Comparison of ENCODE assay signal across 14 mouse cellular contexts in genomic region chr19:44303502-44303901, GRCm38 (mm10). TPM values are rescaled to one million over a fixed set of nuclear protein-coding genes. Genes with fewer than 3 reads are reported as not detected.
DNase-seq lines count a peak whose midpoint lies in the region; ATAC-seq and TF ChIP-seq lines count a peak whose summit lies in the region.
"Had no signal": no experiment of that assay in that cellular context is flagged by ENCODE, and none has a peak within 500 bp of the region (broad histone marks: within the 10 kb centered on the region; RNA-seq: fewer than 3 reads in every experiment).

No protein-coding gene starts in this region.

- peaks cover 99% of the 10 kb centered on the region for H3K36me3 ChIP-seq in heart, embryonic 13.5 days
- H3K36me3 ChIP-seq in lung, postnatal 0 days (ENCODE audit: insufficient read depth, low read length) = peaks cover 68% of the 10 kb centered on the region
- peaks cover 98% of the 10 kb centered on the region for H3K36me3 ChIP-seq in embryonic facial prominence, embryonic 14.5 days (ENCODE audit: control insufficient read depth, insufficient read depth, low read length)
- H3K36me3 ChIP-seq in neural tube, embryonic 15.5 days = peaks cover 93% of the 10 kb centered on the region

- no peak for ATAC-seq in heart, embryonic 13.5 days (ENCODE audit: extremely low read depth, insufficient number of reproducible peaks, low FRiP score, low TSS enrichment)
- ATAC-seq in lung, postnatal 0 days = no peak
- no peak for ATAC-seq in embryonic facial prominence, embryonic 14.5 days (ENCODE audit: low read depth)
- ATAC-seq in neural tube, embryonic 15.5 days (ENCODE audit: low FRiP score) = no peak
- ATAC-seq: liver, embryonic 12.5 days had no signal

- H3K9ac ChIP-seq in heart, embryonic 13.5 days = no peak overlapping the region
- no peak overlapping the region for H3K9ac ChIP-seq in lung, postnatal 0 days (replicated peaks; ENCODE audit: low read depth)
- no peak overlapping the region for H3K9ac ChIP-seq in embryonic facial prominence, embryonic 14.5 days (ENCODE audit: low read depth, low read length)
- no peak overlapping the region for H3K9ac ChIP-seq in neural tube, embryonic 15.5 days (replicated peaks)
- H3K9ac ChIP-seq: liver, embryonic 12.5 days had no signal

- 0 out of 2 replicates have a peak, but pooled peaks have one; percentile 8 for TF ChIP-seq EP300 in lung, postnatal 0 days (IDR thresholded peaks at IDR 0.05)

- no peak for TF ChIP-seq CTCF in lung, postnatal 0 days (IDR thresholded peaks at IDR 0.05)

- H3K4me3 ChIP-seq in heart, embryonic 13.5 days = no peak overlapping the region
- H3K4me3 ChIP-seq in lung, postnatal 0 days (ENCODE audit: low read depth, low read length) = no peak overlapping the region
- H3K4me3 ChIP-seq in embryonic facial prominence, embryonic 14.5 days (ENCODE audit: low read depth, low read length) = no peak overlapping the region
- H3K4me3 ChIP-seq in neural tube, embryonic 15.5 days (replicated peaks) = no peak overlapping the region
- H3K4me3 ChIP-seq: liver, embryonic 12.5 days had no signal

- H3K4me2 ChIP-seq in heart, embryonic 13.5 days = no peak overlapping the region
- no peak overlapping the region for H3K4me2 ChIP-seq in lung, postnatal 0 days (replicated peaks; ENCODE audit: low read depth, low read length)
- H3K4me2 ChIP-seq in embryonic facial prominence, embryonic 14.5 days (ENCODE audit: low read depth, low read length) = no peak overlapping the region
- H3K4me2 ChIP-seq in neural tube, embryonic 15.5 days = no peak overlapping the region
- H3K4me2 ChIP-seq: liver, embryonic 12.5 days had no signal

- 73% methylated on average over 8 of the region's 8 CpGs for WGBS in heart, embryonic 13.5 days
- WGBS in lung, postnatal 0 days = 46% methylated on average over 8 of the region's 8 CpGs
- WGBS in embryonic facial prominence, embryonic 14.5 days = 63% methylated on average over 8 of the region's 8 CpGs
- 79% methylated on average over 8 of the region's 8 CpGs for WGBS in neural tube, embryonic 15.5 days

- DNase-seq in heart, adult 8-10 months (ENCODE audit: low spot score) = no peak
- peak; percentile 54 for DNase-seq in lung, postnatal 0 days (ENCODE audit: low spot score)
- no peak for DNase-seq in lung, postnatal 36 days
- DNase-seq in embryonic facial prominence, embryonic 14.5 days (ENCODE audit: low spot score) = peak; percentile 70
- DNase-seq in embryo, embryonic 10.5 days (ENCODE audit: low spot score) = no peak
- DNase-seq in heart, postnatal 14 days = no peak
- DNase-seq: adrenal gland, postnatal 14 days; embryo, embryonic 11 days; gastrocnemius, postnatal 36 days; kidney, postnatal 25 days; thymus, postnatal 14 days had no signal

- no peaks in the 10 kb centered on the region for H3K9me3 ChIP-seq in heart, embryonic 13.5 days
- H3K9me3 ChIP-seq in lung, postnatal 0 days (ENCODE audit: low read length) = no peaks in the 10 kb centered on the region
- no peaks in the 10 kb centered on the region for H3K9me3 ChIP-seq in embryonic facial prominence, embryonic 14.5 days (ENCODE audit: control insufficient read depth, low read length)
- no peaks in the 10 kb centered on the region for H3K9me3 ChIP-seq in neural tube, embryonic 15.5 days (replicated peaks)
- H3K9me3 ChIP-seq: liver, embryonic 12.5 days had no signal

- no peaks in the 10 kb centered on the region for H3K27me3 ChIP-seq in heart, embryonic 13.5 days (replicated peaks)
- H3K27me3 ChIP-seq in lung, postnatal 0 days (replicated peaks; ENCODE audit: insufficient read depth, low read length) = no peaks in the 10 kb centered on the region
- H3K27me3 ChIP-seq in embryonic facial prominence, embryonic 14.5 days (replicated peaks; ENCODE audit: control insufficient read depth, insufficient read depth, low read length) = no peaks in the 10 kb centered on the region
- no peaks in the 10 kb centered on the region for H3K27me3 ChIP-seq in neural tube, embryonic 15.5 days (replicated peaks)
- H3K27me3 ChIP-seq: liver, embryonic 12.5 days had no signal

- H3K4me1 ChIP-seq in heart, embryonic 13.5 days = peaks cover 58% of the 10 kb centered on the region
- H3K4me1 ChIP-seq in lung, postnatal 0 days (ENCODE audit: insufficient read depth, low read depth, low read length) = peaks cover 13% of the 10 kb centered on the region; the same call in 1 of the 2 replicates
- H3K4me1 ChIP-seq in embryonic facial prominence, embryonic 14.5 days (ENCODE audit: control insufficient read depth, insufficient read depth, low read length) = peaks cover 10% of the 10 kb centered on the region
- H3K4me1 ChIP-seq in neural tube, embryonic 15.5 days = peaks cover 87% of the 10 kb centered on the region

- intact Hi-C loops in heart, postnatal 14 days (cut with DNase I) = no loop called here

- H3K27ac ChIP-seq in heart, embryonic 13.5 days (replicated peaks) = peak overlapping the region; percentile 45; the same call in 1 of the 2 replicates
- no peak overlapping the region for H3K27ac ChIP-seq in lung, postnatal 0 days (ENCODE audit: low read length)
- H3K27ac ChIP-seq in embryonic facial prominence, embryonic 14.5 days (replicated peaks; ENCODE audit: low read depth, low read length) = 0 out of 2 replicates have a peak overlapping the region, but pooled peaks have one; percentile 17
- 0 out of 2 replicates have a peak overlapping the region, but pooled peaks have one; percentile 5 for H3K27ac ChIP-seq in neural tube, embryonic 15.5 days (replicated peaks)
- H3K27ac ChIP-seq: liver, embryonic 12.5 days had no signal

RNA-seq across cellular contexts. Expression of gene Scd2, which starts 10.0 kb away (rescaled TPM):
- polyA plus RNA-seq in heart, embryonic 13.5 days (2015; fragmentation: Nextera tagmentation; extraction: Ambion mirVana) = 124 and 130 TPM in 2 replicates
- total RNA-seq in heart, adult 8-10 months (2022) = 10 to 100 TPM in 1 of 4 experiments, 1 to 10 TPM in 3; 7.5 to 10.2 (median 9.4) TPM
- polyA plus RNA-seq in lung, postnatal 0 days (2015; fragmentation: Nextera tagmentation; extraction: Ambion mirVana) = 99.3 and 118 TPM in 2 replicates
- 212 and 224 TPM in 2 replicates for polyA plus RNA-seq in embryonic facial prominence, embryonic 14.5 days (2014; fragmentation: Nextera tagmentation; extraction: Ambion mirVana)
- 256 and 264 TPM in 2 replicates for polyA plus RNA-seq in neural tube, embryonic 15.5 days (2015; fragmentation: Nextera tagmentation; extraction: Ambion mirVana)
- total RNA-seq in heart, postnatal 14 days (2021) = 10 to 100 TPM; 24.8 to 27.2 TPM

RNA-seq across cellular contexts. Expression of gene Scd4, which starts 29.4 kb away (rescaled TPM):
- polyA plus RNA-seq in heart, embryonic 13.5 days (2015; fragmentation: Nextera tagmentation; extraction: Ambion mirVana) = 0.49 and 0.69 TPM in 2 replicates
- 1 to 10 TPM; 2.6 to 5.1 (median 3.1) TPM for total RNA-seq in heart, adult 8-10 months (2022)
- polyA plus RNA-seq in lung, postnatal 0 days (2015; fragmentation: Nextera tagmentation; extraction: Ambion mirVana) = 0.53 and 0.60 TPM in 2 replicates
- polyA plus RNA-seq in embryonic facial prominence, embryonic 14.5 days (2014; fragmentation: Nextera tagmentation; extraction: Ambion mirVana) = 0.37 and 0.51 TPM in 2 replicates
- 0.09 and 0.15 TPM in 2 replicates for polyA plus RNA-seq in neural tube, embryonic 15.5 days (2015; fragmentation: Nextera tagmentation; extraction: Ambion mirVana)
- 10 to 100 TPM; 13.1 to 14.0 TPM for total RNA-seq in heart, postnatal 14 days (2021)

Comparison
In these comparisons a context has a peak if more than half of its experiments do, and no peak if none do; other contexts are left out.
1. DNase-seq: peak in lung, postnatal 0 days (single experiment) and embryonic facial prominence, embryonic 14.5 days (single experiment); none in heart, adult 8-10 months (single experiment), lung, postnatal 36 days (single experiment), embryo, embryonic 10.5 days (single experiment) and heart, postnatal 14 days (0 of 2).